Mouse (Mus musculus) lung, adult 2 months (tissue): ENCODE measurements around the gene Tm9sf2.

Experiments used
- CTCF ChIP-seq: fragments of 200-500 bp; IDR thresholded peaks from 2 replicates; pipeline ENCODE4 v1.5.1; 2011; ENCODE audit warnings: mild to moderate bottlenecking, low read length, control low read depth; ENCODE audit not compliant: insufficient read depth
- POLR2A ChIP-seq: fragments of 200-500 bp; IDR thresholded peaks from 2 replicates; pipeline ENCODE4 v1.6.1; 2011; ENCODE audit warnings: low read depth, mild to moderate bottlenecking, control low read depth, low read length, borderline replicate concordance; ENCODE audit errors: extremely low read depth

DNA sequence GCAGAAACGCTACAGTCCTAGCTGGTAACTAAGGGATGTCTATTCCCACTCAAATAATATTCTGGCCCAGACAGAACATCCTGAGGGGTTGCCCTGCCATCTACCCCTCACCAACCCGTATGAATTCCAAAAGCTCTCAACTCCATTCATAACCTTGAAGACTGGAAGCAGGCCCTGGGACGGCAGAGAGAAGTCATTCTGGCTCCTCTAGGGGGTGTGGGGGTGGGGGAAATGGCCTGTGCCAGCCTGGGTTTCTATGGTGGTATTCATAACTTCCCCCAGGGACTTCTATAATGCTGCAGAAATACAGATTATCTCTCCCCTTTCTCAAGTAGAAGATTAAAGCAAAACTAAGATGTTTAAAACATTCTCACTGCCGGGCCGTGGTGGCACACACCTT lies 26.9 kb upstream of the Tm9sf2 start:
- TF ChIP-seq CTCF: no peak
- TF ChIP-seq POLR2A: no peak
